Mouse (Mus musculus): Measurements from ENCODE around the gene Carns1. TPM values are rescaled to one million over a fixed set of nuclear protein-coding genes. Genes with fewer than 3 reads are reported as not detected.

The Carns1 gene
- total RNA-seq (2023), result 38.1 and 50.5 TPM in 2 replicates

GRCm38 (mm10) chr19:4175368-4175947 is at the start of gene Carns1:
TSS of gene Carns1 (minus strand) at chr19:4175479.

GRCm38 (mm10) chr19:4214071-4214770 is 38.9 kb upstream of the Carns1 start, which contains the start of the genes Clcf1 and AC109138.7:
TSS of gene Clcf1 (plus strand) at chr19:4214238.
TSS of gene AC109138.7 (plus strand) at chr19:4214357.

GRCm38 (mm10) chr19:4201291-4201909 is 26.1 kb upstream of the Carns1 start, which contains the start of gene Rad9a:
TSS of gene Rad9a (minus strand) at chr19:4201662.

GRCm38 (mm10) chr19:4191528-4192250 is 16.4 kb upstream of the Carns1 start, which contains the start of gene Ppp1ca:
TSS of gene Ppp1ca (plus strand) at chr19:4192065.

GRCm38 (mm10) chr19:4190831-4191334 is 15.6 kb upstream of the Carns1 start, which contains the start of gene Tbc1d10c:
TSS of gene Tbc1d10c (minus strand) at chr19:4191284.

GRCm38 (mm10) chr19:4162646-4163542 is 12.4 kb downstream of the Carns1 start, which contains the start of gene Rps6kb2:
TSS of gene Rps6kb2 (minus strand) at chr19:4163354.

GRCm38 (mm10) chr19:4153232-4153654 is 22.0 kb downstream of the Carns1 start, which contains the start of gene Ptprcap:
TSS of gene Ptprcap (plus strand) at chr19:4153604.

GRCm38 (mm10) chr19:4148491-4148806 is 26.8 kb downstream of the Carns1 start, which contains the start of gene Coro1b:
TSS of gene Coro1b (plus strand) at chr19:4148619.

GRCm38 (mm10) chr19:4143759-4144268 is 31.5 kb downstream of the Carns1 start, which contains the start of gene Cabp4:
TSS of gene Cabp4 (minus strand) at chr19:4144033.

GRCm38 (mm10) chr19:4139446-4139845 is 35.8 kb downstream of the Carns1 start, which contains the start of gene Gpr152:
TSS of gene Gpr152 (plus strand) at chr19:4139787.

GRCm38 (mm10) chr19:4125741-4126696 is 49.3 kb downstream of the Carns1 start, which contains the start of gene Aip:
TSS of gene Aip (minus strand) at chr19:4125858.

Other genes with a start within 250 kb of the Carns1 start
- 138 and 146 TPM in 2 replicates for gene Aldh3b1, start 245.7 kb downstream of the Carns1 start, total RNA-seq (2023)
- 222 and 238 TPM in 2 replicates for gene Unc93b1, start 240.3 kb downstream of the Carns1 start, total RNA-seq (2023)
- 12.3 and 13.0 TPM in 2 replicates for gene Aldh3b3, start 216.8 kb downstream of the Carns1 start, total RNA-seq (2023)
- 14.1 and 14.2 TPM in 2 replicates for gene Aldh3b2, start 203.2 kb downstream of the Carns1 start, total RNA-seq (2023)
- gene Acy3, start 188.9 kb downstream of the Carns1 start, total RNA-seq (2023), result 0.41 and 0.82 TPM in 2 replicates
- not detected in 2 replicates for gene Tbx10, start 182.7 kb downstream of the Carns1 start, total RNA-seq (2023)
- gene Nudt8, start 174.9 kb downstream of the Carns1 start, total RNA-seq (2023), result 4.5 and 5.4 TPM in 2 replicates
- 0.59 and 0.79 TPM in 2 replicates for gene Gm49405, start 174.9 kb downstream of the Carns1 start, total RNA-seq (2023)
- 0.88 and 1.4 TPM in 2 replicates for gene Doc2g, start 172.2 kb downstream of the Carns1 start, total RNA-seq (2023)
- gene Ndufv1, start 162.7 kb downstream of the Carns1 start, total RNA-seq (2023), result 40.2 and 72.5 TPM in 2 replicates
- gene Gstp1, start 137.5 kb downstream of the Carns1 start, total RNA-seq (2023), result 38.4 and 47.3 TPM in 2 replicates
- gene Gstp2, start 129.5 kb downstream of the Carns1 start, total RNA-seq (2023), result 12.5 and 18.8 TPM in 2 replicates
- gene Gstp3, start 115.9 kb downstream of the Carns1 start, total RNA-seq (2023), result 4.0 and 6.2 TPM in 2 replicates
- not detected in 2 replicates for gene Cabp2, start 93.9 kb downstream of the Carns1 start, total RNA-seq (2023)
- 295 and 307 TPM in 2 replicates for gene Cdk2ap2, start 78.3 kb downstream of the Carns1 start, total RNA-seq (2023)
- gene Pitpnm1, start 75.5 kb downstream of the Carns1 start, total RNA-seq (2023), result 207 and 345 TPM in 2 replicates
- 85.4 and 90.4 TPM in 2 replicates for gene Aip, start 49.6 kb downstream of the Carns1 start, total RNA-seq (2023)
- gene Gpr152, start 35.7 kb downstream of the Carns1 start, total RNA-seq (2023), result 0.09 and 0.13 TPM in 2 replicates
- gene Cabp4, start 31.4 kb downstream of the Carns1 start, total RNA-seq (2023), result 0.27 TPM in 1 of 2 replicates, not detected in the other
- gene Coro1b, start 26.9 kb downstream of the Carns1 start, total RNA-seq (2023), result 170 and 186 TPM in 2 replicates
- gene Ptprcap, start 21.9 kb downstream of the Carns1 start, total RNA-seq (2023), result 6.2 and 13.3 TPM in 2 replicates
- gene Rps6kb2, start 12.1 kb downstream of the Carns1 start, total RNA-seq (2023), result 34.6 and 55.9 TPM in 2 replicates
- gene Tbc1d10c, start 15.8 kb upstream of the Carns1 start, total RNA-seq (2023), result 151 and 157 TPM in 2 replicates
- 354 and 408 TPM in 2 replicates for gene Ppp1ca, start 16.6 kb upstream of the Carns1 start, total RNA-seq (2023)
- 21.5 and 29.4 TPM in 2 replicates for gene Rad9a, start 26.2 kb upstream of the Carns1 start, total RNA-seq (2023)
- gene Clcf1, start 38.8 kb upstream of the Carns1 start, total RNA-seq (2023), result 3.7 and 5.2 TPM in 2 replicates
- not detected in 2 replicates for gene AC109138.7, start 38.9 kb upstream of the Carns1 start, total RNA-seq (2023)
- gene Pold4, start 56.4 kb upstream of the Carns1 start, total RNA-seq (2023), result 48.2 and 61.9 TPM in 2 replicates
- gene Ssh3, start 93.7 kb upstream of the Carns1 start, total RNA-seq (2023), result 27.9 and 44.6 TPM in 2 replicates
- 43.5 and 55.6 TPM in 2 replicates for gene Ankrd13d, start 107.7 kb upstream of the Carns1 start, total RNA-seq (2023)
- gene Grk2, start 130.7 kb upstream of the Carns1 start, total RNA-seq (2023), result 421 and 572 TPM in 2 replicates
- gene Kdm2a, start 222.8 kb upstream of the Carns1 start, total RNA-seq (2023), result 112 and 155 TPM in 2 replicates